13 mouse cellular contexts compared by ENCODE assay signal in genomic region chr3:78792440-78793057, GRCm38 (mm10).
DNase-seq lines count a peak whose midpoint lies in the region; ATAC-seq and TF ChIP-seq lines count a peak whose summit lies in the region.
"Had no signal": no experiment of that assay in that cellular context is flagged by ENCODE, and none has a peak within 500 bp of the region (broad histone marks: within the 10 kb centered on the region; RNA-seq: fewer than 3 reads in every experiment).

No protein-coding gene starts in this region.

- 91% methylated on average over 7 of the region's 7 CpGs for WGBS in hindbrain, embryonic 11.5 days
- 91% methylated on average over 7 of the region's 7 CpGs for WGBS in hindbrain, embryonic 10.5 days
- 27% methylated on average over 7 of the region's 7 CpGs for WGBS in forebrain, embryonic 14.5 days
- 91% methylated on average over 7 of the region's 7 CpGs for WGBS in midbrain, embryonic 14.5 days
- 100% methylated on average over 7 of the region's 7 CpGs for WGBS in lung, adult 2 months

- H3K36me3 ChIP-seq in hindbrain, embryonic 11.5 days (ENCODE audit: control insufficient read depth, insufficient read depth, low read length), result no peaks in the 10 kb centered on the region
- H3K36me3 ChIP-seq in hindbrain, embryonic 10.5 days, result no peaks in the 10 kb centered on the region
- no peaks in the 10 kb centered on the region for H3K36me3 ChIP-seq in forebrain, embryonic 14.5 days (ENCODE audit: control insufficient read depth, insufficient read depth, low read length)
- no peaks in the 10 kb centered on the region for H3K36me3 ChIP-seq in midbrain, embryonic 14.5 days (ENCODE audit: control insufficient read depth, insufficient read depth, low read length)
- H3K36me3 ChIP-seq: liver, embryonic 12.5 days had no signal

- POLR2A ChIA-PET in Patski (lab: Charles Lee), result no interaction called here

- H3K27me3 ChIP-seq in hindbrain, embryonic 11.5 days (ENCODE audit: control insufficient read depth, insufficient read depth, low read length), result no peaks in the 10 kb centered on the region
- no peaks in the 10 kb centered on the region for H3K27me3 ChIP-seq in hindbrain, embryonic 10.5 days (ENCODE audit: insufficient read depth, poor library complexity, severe bottlenecking)
- H3K27me3 ChIP-seq in Patski, result no peaks in the 10 kb centered on the region
- H3K27me3 ChIP-seq in forebrain, embryonic 14.5 days (replicated peaks; ENCODE audit: control insufficient read depth, insufficient read depth, low read length), result no peaks in the 10 kb centered on the region
- H3K27me3 ChIP-seq in midbrain, embryonic 14.5 days (ENCODE audit: control insufficient read depth, insufficient read depth, low read length), result no peaks in the 10 kb centered on the region
- H3K27me3 ChIP-seq: liver, embryonic 12.5 days had no signal

- TF ChIP-seq POLR2A in lung, adult 2 months (IDR thresholded peaks at IDR 0.05; ENCODE audit: borderline replicate concordance, extremely low read depth, low read depth, low read length), result no peak

- no peaks in the 10 kb centered on the region for H3K9me3 ChIP-seq in hindbrain, embryonic 11.5 days (ENCODE audit: control insufficient read depth, low read length)
- no peaks in the 10 kb centered on the region for H3K9me3 ChIP-seq in hindbrain, embryonic 10.5 days
- H3K9me3 ChIP-seq in forebrain, embryonic 14.5 days (replicated peaks; ENCODE audit: control insufficient read depth, low read length), result no peaks in the 10 kb centered on the region
- H3K9me3 ChIP-seq in midbrain, embryonic 14.5 days (ENCODE audit: control insufficient read depth, low read length), result no peaks in the 10 kb centered on the region
- H3K9me3 ChIP-seq: liver, embryonic 12.5 days had no signal

- no peak overlapping the region for H3K4me3 ChIP-seq in hindbrain, embryonic 11.5 days (ENCODE audit: low read depth, low read length)
- H3K4me3 ChIP-seq in hindbrain, embryonic 10.5 days, result no peak overlapping the region
- H3K4me3 ChIP-seq in forebrain, embryonic 14.5 days (ENCODE audit: low read depth, low read length), result no peak overlapping the region
- H3K4me3 ChIP-seq in midbrain, embryonic 14.5 days (replicated peaks; ENCODE audit: low read depth, low read length), result no peak overlapping the region
- H3K4me3 ChIP-seq in lung, adult 2 months (replicated peaks; ENCODE audit: extremely low read depth, low read depth, low read length), result no peak overlapping the region
- H3K4me3 ChIP-seq: liver, embryonic 12.5 days had no signal

- no peak overlapping the region for H3K27ac ChIP-seq in hindbrain, embryonic 11.5 days (ENCODE audit: low read depth, low read length)
- H3K27ac ChIP-seq in hindbrain, embryonic 10.5 days, result no peak overlapping the region
- H3K27ac ChIP-seq in forebrain, embryonic 14.5 days (ENCODE audit: low read depth, low read length), result no peak overlapping the region
- H3K27ac ChIP-seq in midbrain, embryonic 14.5 days (replicated peaks; ENCODE audit: low read depth, low read length), result no peak overlapping the region
- H3K27ac ChIP-seq: liver, embryonic 12.5 days had no signal

- no peak overlapping the region for H3K9ac ChIP-seq in hindbrain, embryonic 11.5 days (ENCODE audit: low read depth, low read length)
- H3K9ac ChIP-seq in forebrain, embryonic 14.5 days (ENCODE audit: low read length), result no peak overlapping the region
- H3K9ac ChIP-seq in midbrain, embryonic 14.5 days (replicated peaks; ENCODE audit: low read length), result no peak overlapping the region
- H3K9ac ChIP-seq: liver, embryonic 12.5 days had no signal

- ATAC-seq in hindbrain, embryonic 11.5 days (ENCODE audit: low FRiP score), result peak; percentile 49; the same call in 1 of the 2 replicates
- peak; percentile 88 for ATAC-seq in Patski
- ATAC-seq in forebrain, embryonic 14.5 days, result peak; percentile 92
- ATAC-seq in midbrain, embryonic 14.5 days (ENCODE audit: low FRiP score, low TSS enrichment), result peak; percentile 55
- ATAC-seq: liver, embryonic 12.5 days had no signal

- H3K4me2 ChIP-seq in hindbrain, embryonic 11.5 days (replicated peaks; ENCODE audit: low read depth, low read length), result no peak overlapping the region
- H3K4me2 ChIP-seq in forebrain, embryonic 14.5 days (ENCODE audit: low read length), result no peak overlapping the region
- no peak overlapping the region for H3K4me2 ChIP-seq in midbrain, embryonic 14.5 days (ENCODE audit: low read length)
- H3K4me2 ChIP-seq: liver, embryonic 12.5 days had no signal

- TF ChIP-seq CTCF in Patski (IDR thresholded peaks at IDR 0.05), result no peak
- no peak for TF ChIP-seq CTCF in lung, adult 2 months (IDR thresholded peaks at IDR 0.05; ENCODE audit: insufficient read depth, low read length)

- H3K4me1 ChIP-seq in hindbrain, embryonic 11.5 days (replicated peaks; ENCODE audit: control insufficient read depth, insufficient read depth, low read length), result no peaks in the 10 kb centered on the region
- H3K4me1 ChIP-seq in hindbrain, embryonic 10.5 days (replicated peaks), result no peaks in the 10 kb centered on the region
- peaks cover 7% of the 10 kb centered on the region for H3K4me1 ChIP-seq in forebrain, embryonic 14.5 days (ENCODE audit: control insufficient read depth, insufficient read depth, low read length)
- no peaks in the 10 kb centered on the region for H3K4me1 ChIP-seq in midbrain, embryonic 14.5 days (ENCODE audit: control insufficient read depth, insufficient read depth, low read length)
- no peaks in the 10 kb centered on the region for H3K4me1 ChIP-seq in lung, adult 2 months (ENCODE audit: control insufficient read depth, insufficient read depth, low read length)
- H3K4me1 ChIP-seq: liver, embryonic 12.5 days had no signal

- CTCF ChIA-PET in Patski (lab: Charles Lee), result interaction anchor here (1.2 kb wide), 1 partner anchor 11 kb away, joined by 3 read pairs; no protein-coding TSS in a partner anchor

- in situ Hi-C loops in Patski (cut with MboI; ENCODE audit: low pct_unique_long_range_greater_than_20kb), result no loop called here

- DNase-seq in hindbrain, embryonic 11.5 days (ENCODE audit: low spot score), result no peak
- DNase-seq in hindbrain, embryonic 10.5 days (ENCODE audit: low spot score), result no peak
- DNase-seq in Patski (ENCODE audit: low read depth, low spot score), result peak; percentile 71
- peak; percentile 82 for DNase-seq in forebrain, embryonic 14.5 days (ENCODE audit: low spot score)
- peak; percentile 25 for DNase-seq in midbrain, embryonic 14.5 days
- DNase-seq in T-cell, adult 2 months (ENCODE audit: low spot score), result no peak
- DNase-seq in lung, adult 2 months, result no peak
- no peak for DNase-seq in adrenal gland, adult 2 months
- DNase-seq: heart, adult 11 months; heart, postnatal 14 days; kidney, adult 9 months; layer of hippocampus, postnatal 36 days had no signal

Comparison
In these comparisons a context has a peak if more than half of its experiments do, and no peak if none do; other contexts are left out.
1. DNase-seq: peak in Patski (single experiment), forebrain, embryonic 14.5 days (single experiment) and midbrain, embryonic 14.5 days (single experiment); none in hindbrain, embryonic 11.5 days (single experiment), hindbrain, embryonic 10.5 days (single experiment), T-cell, adult 2 months (single experiment), lung, adult 2 months (single experiment) and adrenal gland, adult 2 months (single experiment).
2. Peak in every context shown above with its lines, with median percentiles within 50 percentile points of each other: ATAC-seq.